Mouse (Mus musculus) lung, adult 2 months (tissue): ENCODE data around the gene Ckap4. TPM values are rescaled to one million over a fixed set of nuclear protein-coding genes. Genes with fewer than 3 reads are reported as not detected.

Experiments used
- DNase-seq: peaks from one replicate; pipeline ENCODE4 v3.0.0; 2022
- H3K4me1 ChIP-seq: fragments of 200-500 bp; 2 replicates; pipeline ENCODE4 v1.6.1; 2011; ENCODE audit warnings: low read length; ENCODE audit not compliant: control insufficient read depth, insufficient read depth
- H3K4me3 ChIP-seq: fragments of 200-500 bp; replicated peaks from 2 replicates; pipeline ENCODE3; 2011; ENCODE audit warnings: low read depth, mild to moderate bottlenecking, control low read depth, low read length; ENCODE audit errors: extremely low read depth
- CTCF ChIP-seq: fragments of 200-500 bp; IDR thresholded peaks from 2 replicates; pipeline ENCODE4 v1.5.1; 2011; ENCODE audit warnings: mild to moderate bottlenecking, low read length, control low read depth; ENCODE audit not compliant: insufficient read depth
- POLR2A ChIP-seq: fragments of 200-500 bp; IDR thresholded peaks from 2 replicates; pipeline ENCODE4 v1.6.1; 2011; ENCODE audit warnings: low read depth, mild to moderate bottlenecking, control low read depth, low read length, borderline replicate concordance; ENCODE audit errors: extremely low read depth
- WGBS: fragments of 180-500 bp; shearing (Covaris S2); methylation state at CpG from one replicate; pipeline ENCODE4 v1.1.7; 2018; 5-methylcytosine and 5-hydroxymethylcytosine counted together
- polyA plus RNA-seq: library from polyadenylated mRNA; depleted of rRNA; stranded (reverse); fragments of >200 nt; gene quantifications from 2 replicates; pipeline ENCODE4 v1.2.3, GENCODE M21; 2012; rRNA removed

Gene Ckap4
- polyA plus RNA-seq = 20.9 and 26.5 TPM in 2 replicates

- TF ChIP-seq CTCF = no peak
- TF ChIP-seq POLR2A = peak; percentile 47; the same call in 1 of the 2 replicates
- DNase-seq = peak; percentile 63
- H3K4me1 ChIP-seq = peaks cover 13% of the 10 kb centered on the region; the same call in 1 of the 2 replicates
- 3% methylated on average over 58 of the region's 64 CpGs for WGBS
- peak within 1 kb of the TSS; percentile 59 for H3K4me3 ChIP-seq
Observed at GRCm38 (mm10) chr10:84533912-84534671, at the start of gene Ckap4. TSS of gene Ckap4 (minus strand) at chr10:84534062.

GRCm38 (mm10) chr10:84582236-84582635, 48.4 kb upstream of the Ckap4 start:
- no peak for DNase-seq
- no peak for TF ChIP-seq CTCF
- WGBS = 63% methylated on average over 7 of the region's 7 CpGs
- Histone ChIP-seq H3K4me1 (peaks cover 35% of the 10 kb centered on the region), H3K4me3 (no peak overlapping the region)

- 43% methylated on average over 8 of the region's 8 CpGs for whole genome bisulfite sequencing
- no peak for TF ChIP-seq CTCF
- no peak for TF ChIP-seq POLR2A
- no peak overlapping the region for H3K4me3 ChIP-seq
- no peak for DNase-seq
- peaks cover 35% of the 10 kb centered on the region for H3K4me1 ChIP-seq
Observed at GRCm38 (mm10) chr10:84581191-84581590, 47.3 kb upstream of the Ckap4 start.

GRCm38 (mm10) chr10:84579527-84579926, 45.7 kb upstream of the Ckap4 start:
- TF ChIP-seq POLR2A (no peak), CTCF (no peak)
- 84% methylated on average over 2 of the region's 2 CpGs for WGBS
- Histone ChIP-seq H3K4me1 (peaks cover 29% of the 10 kb centered on the region), H3K4me3 (no peak overlapping the region)
- no peak for DNase-seq

DNA sequence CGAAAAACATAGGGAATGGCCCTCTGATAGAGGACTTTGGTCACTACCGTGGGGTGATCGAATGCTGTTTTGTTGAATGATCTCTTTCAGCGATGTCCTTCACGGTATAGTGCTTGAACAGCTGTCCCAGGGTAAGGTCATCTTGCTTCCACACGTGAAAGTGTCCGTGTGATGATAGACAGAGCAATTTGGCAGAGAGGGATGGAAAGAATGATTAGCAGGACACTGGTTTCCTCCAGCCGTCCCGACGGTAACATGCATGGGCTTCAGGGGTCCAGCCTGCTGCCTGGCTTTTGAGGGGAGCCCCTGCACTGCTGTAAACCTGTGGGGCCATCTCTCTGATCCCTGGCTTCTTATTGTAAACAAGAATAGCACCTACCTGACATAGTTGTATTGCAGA, 44.9 kb upstream of the Ckap4 start:
- peaks cover 24% of the 10 kb centered on the region for H3K4me1 ChIP-seq
- no peak for DNase-seq
- TF ChIP-seq POLR2A (no peak), CTCF (no peak)
- no peak overlapping the region for H3K4me3 ChIP-seq
- 69% methylated on average over 10 of the region's 10 CpGs for WGBS

GRCm38 (mm10) chr10:84577071-84577727, 43.3 kb upstream of the Ckap4 start:
- under 1% methylated on average over 38 of the region's 38 CpGs for WGBS
- Histone ChIP-seq H3K4me3 (peak overlapping the region; percentile 93), H3K4me1 (peaks cover 20% of the 10 kb centered on the region)
- TF ChIP-seq POLR2A (peak; percentile 32; the same call in 1 of the 2 replicates), CTCF (no peak)
- peak; percentile 82 for DNase-seq

- under 1% methylated on average over 46 of the region's 46 CpGs for WGBS
- TF ChIP-seq POLR2A (peak; percentile 79; the same call in 1 of the 2 replicates), CTCF (no peak)
- peaks cover 20% of the 10 kb centered on the region for H3K4me1 ChIP-seq
- H3K4me3 ChIP-seq = peak within 1 kb of the TSS; percentile 93
- peak; percentile 95 for DNase-seq
Observed at GRCm38 (mm10) chr10:84576395-84577070, 42.7 kb upstream of the Ckap4 start, which contains the start of gene Tcp11l2. TSS of gene Tcp11l2 (plus strand) at chr10:84576626.

- no peak for DNase-seq
- Histone ChIP-seq H3K4me3 (peak overlapping the region; percentile 68), H3K4me1 (peaks cover 19% of the 10 kb centered on the region)
- peak; percentile 70; the same call in 1 of the 2 replicates for TF ChIP-seq POLR2A
- TF ChIP-seq CTCF = no peak
- under 1% methylated on average over 14 of the region's 14 CpGs for WGBS
Observed at GRCm38 (mm10) chr10:84576029-84576394, 42.1 kb upstream of the Ckap4 start.

- DNase-seq = no peak
- no peak overlapping the region for H3K4me3 ChIP-seq
- H3K4me1 ChIP-seq = peaks cover 12% of the 10 kb centered on the region
- 60% methylated on average over 5 of the region's 5 CpGs for WGBS
- no peak for TF ChIP-seq POLR2A
- TF ChIP-seq CTCF = no peak
Observed at GRCm38 (mm10) chr10:84573671-84574420, 40.0 kb upstream of the Ckap4 start.
